Mouse (Mus musculus) c-Kit-positive CD71-negative TER-119-negative erythroid progenitor cells, embryonic 14.5 days (primary cell): ENCODE data around the gene Sema6b.
"Not testable (repeated sequence)": the region's sequence is repeated elsewhere in the genome, so short reads cannot be mapped to it uniquely, and the experiment has no call there.

Experiments used
- DNase-seq: peaks from one replicate; pipeline ENCODE4 v3.0.0-alpha.2; 2013; ENCODE audit warnings: low read depth

Gene Sema6b

GRCm38 (mm10) chr17:56119431-56119830 lies 20.7 kb downstream of the Sema6b start:
- no peak for DNase-seq

GRCm38 (mm10) chr17:56117251-56117710 lies 22.9 kb downstream of the Sema6b start, which contains the start of gene Plin5:
Gene Plin5, minus strand, starts transcription at chr17:56117596.
- no peak for DNase-seq

DNA sequence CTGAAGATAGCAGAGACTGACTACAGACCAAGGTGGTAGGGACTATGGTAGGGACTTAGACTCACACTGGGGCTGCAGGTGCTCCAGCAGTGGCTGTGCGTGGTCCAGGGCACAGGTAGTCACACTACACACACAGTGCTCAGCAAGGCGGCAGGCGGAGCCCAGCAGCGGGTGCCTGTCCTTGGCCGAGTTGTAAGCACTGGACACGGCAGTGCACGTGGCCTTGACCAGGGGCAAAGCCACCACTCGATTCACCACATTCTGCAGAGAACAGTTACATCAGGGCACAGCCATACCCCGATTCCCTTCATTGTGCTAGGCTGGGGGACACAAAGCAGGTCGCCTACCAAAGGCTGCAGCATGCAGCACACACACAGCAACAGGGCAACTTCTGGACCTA lies 23.9 kb downstream of the Sema6b start:
- no peak for DNase-seq

DNA sequence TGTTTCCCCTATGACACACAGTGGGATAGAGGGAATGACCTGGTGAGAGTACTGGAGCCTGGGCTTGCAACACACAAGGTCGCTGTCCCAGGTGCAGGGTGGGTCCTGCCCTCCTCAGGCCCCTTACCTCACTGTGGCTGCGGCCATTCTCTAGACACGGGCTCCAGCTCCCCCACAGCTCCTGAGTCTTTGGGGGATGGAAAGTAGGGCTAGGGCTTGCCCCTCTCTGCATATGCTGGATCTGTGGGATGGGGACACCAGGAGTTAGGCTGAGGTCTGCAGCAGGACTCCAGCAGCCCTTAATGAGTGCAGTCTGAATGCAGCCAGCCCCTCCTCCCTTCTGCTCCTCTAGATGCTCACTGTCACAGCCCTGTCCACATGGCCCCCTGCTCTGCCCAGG lies 27.4 kb downstream of the Sema6b start:
- no peak for DNase-seq

DNA sequence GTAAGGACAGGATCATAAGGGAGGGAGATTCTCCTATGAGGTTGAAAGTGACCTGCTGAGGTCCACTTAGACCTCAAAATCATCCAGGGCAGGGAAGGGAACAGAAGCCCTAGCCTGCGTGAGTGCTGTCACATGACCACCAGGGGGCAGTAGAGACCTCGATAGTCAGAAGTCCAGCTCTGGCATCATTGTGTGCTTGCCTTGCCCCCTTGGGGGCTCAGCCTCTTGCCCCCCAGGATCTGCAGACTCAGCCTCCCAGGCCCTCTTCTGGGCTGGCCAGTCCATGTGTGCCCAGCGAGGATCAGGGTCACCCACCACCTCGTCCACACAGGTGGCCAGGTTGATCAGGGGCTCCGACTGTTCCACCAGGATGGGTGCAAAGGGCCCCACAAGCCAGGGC lies 28.3 kb downstream of the Sema6b start:
- peak; percentile 67 for DNase-seq

GRCm38 (mm10) chr17:56111021-56111420 lies 29.1 kb downstream of the Sema6b start:
- DNase-seq, result no peak

- DNase-seq, result no peak
Observed at GRCm38 (mm10) chr17:56110571-56110970, 29.6 kb downstream of the Sema6b start.

GRCm38 (mm10) chr17:56109219-56110051 lies 30.7 kb downstream of the Sema6b start, which contains the start of gene Plin4:
Gene Plin4, minus strand, starts transcription at chr17:56109803.
- DNase-seq, result no peak

GRCm38 (mm10) chr17:56108334-56109044 lies 31.7 kb downstream of the Sema6b start:
- DNase-seq, result no peak

GRCm38 (mm10) chr17:56107736-56108135 lies 32.4 kb downstream of the Sema6b start:
- no peak for DNase-seq

GRCm38 (mm10) chr17:56106981-56107380 lies 33.2 kb downstream of the Sema6b start:
- DNase-seq, result no peak

DNA sequence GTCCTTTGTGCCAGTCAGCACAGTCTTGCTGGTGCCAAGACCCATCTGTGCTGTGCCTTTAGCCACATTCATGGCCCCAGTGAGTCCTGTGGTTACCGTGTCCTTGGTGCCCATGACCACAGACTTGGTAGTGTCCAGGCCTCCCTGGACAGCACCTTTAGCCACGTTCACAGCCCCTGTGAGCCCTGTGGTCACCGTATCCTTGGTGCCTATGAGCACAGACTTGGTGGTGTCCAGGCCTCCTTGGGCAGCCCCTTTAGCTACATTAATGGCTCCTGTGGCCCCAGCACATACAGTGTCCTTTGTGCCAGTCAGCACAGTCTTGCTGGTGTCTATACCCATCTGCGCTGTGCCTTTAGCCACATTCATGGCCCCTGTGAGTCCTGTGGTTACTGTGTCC lies 33.7 kb downstream of the Sema6b start:
- DNase-seq, result not testable (repeated sequence)

DNA sequence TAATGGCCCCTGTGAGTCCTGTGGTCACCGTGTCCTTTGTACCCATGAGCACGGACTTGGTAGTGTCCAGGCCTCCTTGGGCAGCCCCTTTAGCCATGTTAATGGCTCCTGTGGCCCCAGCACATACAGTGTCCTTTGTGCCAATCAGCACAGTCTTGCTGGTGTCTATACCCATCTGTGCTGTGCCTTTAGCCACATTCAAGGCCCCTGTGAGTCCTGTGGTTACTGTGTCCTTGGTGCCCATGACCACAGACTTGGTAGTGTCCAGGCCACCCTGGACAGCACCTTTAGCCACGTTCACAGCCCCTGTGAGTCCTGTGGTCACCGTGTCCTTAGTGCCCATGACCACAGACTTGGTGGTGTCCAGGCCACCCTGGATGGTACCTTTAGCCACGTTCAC lies 35.3 kb downstream of the Sema6b start:
- not testable (repeated sequence) for DNase-seq

- no peak for DNase-seq
Observed at GRCm38 (mm10) chr17:56103465-56104285, 36.5 kb downstream of the Sema6b start.

GRCm38 (mm10) chr17:56102927-56103326 lies 37.2 kb downstream of the Sema6b start:
- DNase-seq, result no peak

- no peak for DNase-seq
Observed at GRCm38 (mm10) chr17:56102158-56102557, 38.0 kb downstream of the Sema6b start.

- DNase-seq, result no peak
Observed at GRCm38 (mm10) chr17:56100811-56101210, 39.3 kb downstream of the Sema6b start.

DNA sequence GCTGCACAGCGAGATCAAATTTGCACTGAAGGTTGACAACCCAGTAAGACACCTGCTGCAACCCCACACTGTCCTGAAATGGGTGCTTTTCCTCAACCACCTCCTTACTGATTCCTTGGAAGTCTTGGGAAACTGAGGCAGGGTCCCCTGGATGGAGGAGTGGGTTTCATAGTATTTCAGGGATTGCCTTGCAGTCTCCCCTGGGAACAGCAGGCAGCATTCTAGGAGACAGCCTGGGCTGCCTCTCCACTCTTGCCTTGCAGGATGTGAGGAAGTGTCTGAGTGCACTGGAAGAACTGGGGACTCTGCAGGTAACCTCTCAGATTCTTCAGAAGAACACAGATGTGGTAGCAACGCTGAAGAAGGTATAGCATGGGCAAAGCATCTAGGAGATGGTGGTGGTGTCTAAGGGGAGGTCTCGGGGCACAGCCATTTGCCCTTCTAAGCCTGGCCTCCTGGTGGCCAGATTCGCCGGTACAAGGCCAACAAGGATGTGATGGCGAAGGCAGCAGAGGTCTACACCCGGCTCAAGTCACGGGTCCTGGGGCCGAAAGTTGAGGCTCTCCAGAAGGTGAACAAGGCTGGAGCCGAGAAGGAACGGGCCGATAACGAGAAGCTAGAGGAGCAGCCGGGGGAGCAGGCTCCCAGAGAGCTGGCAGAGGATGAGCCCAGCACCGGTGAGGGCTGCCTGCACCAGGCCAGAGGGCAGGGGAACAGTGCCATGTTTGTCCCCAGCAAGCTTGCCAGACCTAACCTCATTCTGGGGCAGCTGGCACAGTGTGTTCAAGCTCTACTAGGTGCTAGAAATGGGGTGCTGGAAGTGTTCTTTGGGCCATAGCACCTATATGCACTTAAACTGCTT lies 41.2 kb downstream of the Sema6b start:
- no peak for DNase-seq

- no peak for DNase-seq
Observed at GRCm38 (mm10) chr17:56098180-56098579, 42.0 kb downstream of the Sema6b start.

DNA sequence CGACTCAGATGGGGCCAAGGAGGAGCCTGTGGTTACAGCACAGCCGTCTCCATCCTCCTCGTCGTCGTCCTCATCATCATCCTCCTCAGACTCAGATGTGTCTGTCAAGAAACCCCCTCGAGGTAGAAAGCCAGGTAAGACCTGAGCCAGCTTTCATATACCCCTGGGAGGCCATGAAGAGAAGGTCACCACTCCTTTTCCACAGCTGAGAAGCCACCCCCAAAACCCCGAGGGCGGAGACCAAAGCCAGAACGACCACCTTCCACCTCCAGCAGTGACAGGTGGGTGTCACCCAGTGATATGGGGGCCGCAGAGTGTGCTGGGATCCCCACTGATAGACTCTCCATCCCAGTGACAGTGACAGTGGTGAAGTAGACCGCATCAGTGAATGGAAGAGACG lies 43.3 kb downstream of the Sema6b start:
- no peak for DNase-seq

GRCm38 (mm10) chr17:56092794-56093193 lies 47.3 kb downstream of the Sema6b start:
- no peak for DNase-seq
